Mouse (Mus musculus) layer of hippocampus, postnatal 36 days (tissue): Measurements from ENCODE around the gene Aldh5a1. TPM values are rescaled to one million over a fixed set of nuclear protein-coding genes. Genes with fewer than 3 reads are reported as not detected.
A peak's percentile ranks its signal among the peaks of the same experiment; 100 is the strongest.

ENCODE experiments used
- DNase-seq, 2 experiments: peaks; one replicate each; pipeline ENCODE4 v3.0.0; 2022
- total RNA-seq, 2 experiments: library from RNA; stranded (reverse); gene quantifications; 2 replicates each; pipeline ENCODE4 v1.2.3; 2021

Gene Aldh5a1
- total RNA-seq, 2 experiments from 2014 or later = 60.9 to 64.0 TPM

- no peak for DNase-seq
Measured at GRCm38 (mm10) chr13:24930591-24930990, 6.9 kb downstream of the Aldh5a1 start.

GRCm38 (mm10) chr13:24923991-24924390 lies 13.5 kb downstream of the Aldh5a1 start:
- no peak for DNase-seq

- DNase-seq = no peak
Measured at GRCm38 (mm10) chr13:24921281-24921680, 16.2 kb downstream of the Aldh5a1 start.

- peak; percentile 18 to 22 for DNase-seq
Measured at GRCm38 (mm10) chr13:24920333-24920977, 17.0 kb downstream of the Aldh5a1 start.

- DNase-seq = no peak
Measured at GRCm38 (mm10) chr13:24915831-24916230, 21.6 kb downstream of the Aldh5a1 start.

GRCm38 (mm10) chr13:24914915-24915314 lies 22.5 kb downstream of the Aldh5a1 start:
- DNase-seq = no peak

- DNase-seq = no peak
Measured at GRCm38 (mm10) chr13:24913576-24913975, 23.9 kb downstream of the Aldh5a1 start.

GRCm38 (mm10) chr13:24909112-24909511 lies 28.3 kb downstream of the Aldh5a1 start:
- no peak for DNase-seq

- no peak for DNase-seq
Measured at GRCm38 (mm10) chr13:24906831-24907570, 30.5 kb downstream of the Aldh5a1 start.

GRCm38 (mm10) chr13:24905422-24905821 lies 32.0 kb downstream of the Aldh5a1 start:
- no peak for DNase-seq

- DNase-seq = no peak
Measured at GRCm38 (mm10) chr13:24903412-24903811, 34.0 kb downstream of the Aldh5a1 start.

GRCm38 (mm10) chr13:24901916-24902315 lies 35.5 kb downstream of the Aldh5a1 start:
- DNase-seq = no peak

- DNase-seq = no peak
Measured at GRCm38 (mm10) chr13:24893880-24894279, 43.6 kb downstream of the Aldh5a1 start.

- DNase-seq = no peak
Measured at GRCm38 (mm10) chr13:24892516-24892915, 44.9 kb downstream of the Aldh5a1 start.

- no peak for DNase-seq
Measured at GRCm38 (mm10) chr13:24889554-24889953, 47.9 kb downstream of the Aldh5a1 start.

GRCm38 (mm10) chr13:24882411-24882810 lies 55.0 kb downstream of the Aldh5a1 start:
- DNase-seq = no peak

- no peak for DNase-seq
Measured at GRCm38 (mm10) chr13:24880704-24881103, 56.8 kb downstream of the Aldh5a1 start.

- no peak for DNase-seq
Measured at GRCm38 (mm10) chr13:24880208-24880607, 57.3 kb downstream of the Aldh5a1 start.

GRCm38 (mm10) chr13:24879359-24880040 lies 58.0 kb downstream of the Aldh5a1 start:
- DNase-seq = no peak

GRCm38 (mm10) chr13:24868233-24868632 lies 69.2 kb downstream of the Aldh5a1 start:
- DNase-seq = no peak

- no peak for DNase-seq
Measured at GRCm38 (mm10) chr13:24867789-24868188, 69.7 kb downstream of the Aldh5a1 start.

- no peak for DNase-seq
Measured at GRCm38 (mm10) chr13:24866430-24867402, 70.7 kb downstream of the Aldh5a1 start.
